Mouse (Mus musculus) urinary bladder, adult 18-20 months (tissue): ENCODE data around the gene Tuba4a.

Experiments used
- DNase-seq, 2 experiments: peaks; one replicate each; pipeline ENCODE4 v3.0.0; 2022; ENCODE audit warnings: low spot score in 2 of 2, mixed read lengths in 2 of 2

Tuba4a gene

GRCm38 (mm10) chr1:75212542-75212941 lies 7.1 kb downstream of the Tuba4a start:
- no peak for DNase-seq

DNA sequence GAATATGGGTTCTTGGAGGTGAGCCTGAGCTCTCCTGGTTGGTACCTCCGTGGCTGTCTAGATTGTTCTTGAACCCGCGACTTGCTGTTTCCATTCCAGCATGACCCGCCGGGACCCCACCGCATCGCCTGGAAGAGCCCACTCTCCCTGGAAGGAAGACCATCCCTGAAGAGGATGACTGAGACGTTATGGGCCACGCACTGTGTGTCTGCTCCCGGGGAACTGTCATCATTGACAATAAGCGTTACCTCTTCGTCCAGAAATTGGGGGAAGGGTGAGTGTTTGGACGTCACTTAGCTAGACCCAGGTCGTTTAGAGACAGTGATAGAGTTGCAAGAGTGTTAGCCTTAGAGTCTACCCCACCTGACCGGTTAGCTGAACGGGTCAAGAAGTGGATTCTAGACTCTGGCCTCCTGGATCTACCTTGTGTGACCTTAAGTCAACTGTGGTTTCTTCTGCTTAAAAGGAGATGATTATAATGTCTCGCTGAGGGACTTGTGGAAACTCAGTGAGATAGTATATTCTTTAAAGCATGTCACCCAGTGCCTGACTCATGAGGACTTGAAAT lies 8.4 kb downstream of the Tuba4a start:
- DNase-seq: no peak

GRCm38 (mm10) chr1:75210136-75211087 lies 9.3 kb downstream of the Tuba4a start, which contains the start of the genes Glb1l and Stk16:
Glb1l (minus strand) TSS chr1:75210813.
Stk16 (plus strand) TSS chr1:75210838.
- DNase-seq: peak; percentile 92 to 96

DNA sequence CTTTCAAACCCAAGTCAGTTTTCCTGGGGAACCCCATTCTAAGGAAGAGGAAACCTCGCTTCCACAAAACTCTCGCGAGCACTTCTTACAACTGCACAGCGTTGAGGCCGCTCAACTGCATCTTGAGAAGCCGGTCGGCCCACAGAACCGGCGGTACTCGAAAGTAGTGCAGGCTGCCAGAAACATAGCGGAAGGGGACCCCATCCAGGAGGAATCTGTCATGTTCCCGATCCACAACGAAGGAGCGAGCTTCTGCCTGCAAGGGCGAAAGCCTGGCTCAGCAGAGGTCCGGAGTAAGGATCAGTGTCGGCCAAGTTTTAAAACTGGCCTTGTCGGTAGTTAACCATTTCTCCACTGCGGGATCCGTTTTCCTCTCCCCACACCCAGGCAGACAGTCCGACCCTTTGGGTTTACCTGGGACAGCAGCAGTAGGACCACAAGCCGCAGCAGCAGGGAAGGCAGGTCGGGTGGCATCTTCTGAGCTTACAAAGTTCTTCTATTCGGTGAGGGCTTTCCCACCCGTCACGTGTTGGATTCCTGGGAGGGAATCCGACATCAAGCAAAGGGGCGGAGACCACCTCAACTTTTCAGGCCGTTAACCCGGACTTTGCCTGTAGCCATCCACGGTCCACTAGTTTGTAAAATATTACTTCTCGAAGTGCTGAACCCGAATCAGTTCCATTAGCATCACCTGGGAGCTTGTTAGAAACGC lies 10.5 kb downstream of the Tuba4a start:
- no peak for DNase-seq

GRCm38 (mm10) chr1:75201236-75201635 lies 18.4 kb downstream of the Tuba4a start:
- no peak for DNase-seq

- peak in 1 of 2 experiments; percentile 33 for DNase-seq
Measured at GRCm38 (mm10) chr1:75192452-75192851, 27.2 kb downstream of the Tuba4a start.

- DNase-seq: peak; percentile 86 to 96
Measured at GRCm38 (mm10) chr1:75191622-75192402, 27.9 kb downstream of the Tuba4a start, which contains the start of the genes Ankzf1 and Atg9a. Ankzf1 (plus strand) TSS chr1:75192151. Atg9a (minus strand) TSS chr1:75192196.

GRCm38 (mm10) chr1:75191258-75191621 lies 28.4 kb downstream of the Tuba4a start:
- no peak for DNase-seq

- DNase-seq: no peak
Measured at GRCm38 (mm10) chr1:75190577-75190976, 29.1 kb downstream of the Tuba4a start.

DNA sequence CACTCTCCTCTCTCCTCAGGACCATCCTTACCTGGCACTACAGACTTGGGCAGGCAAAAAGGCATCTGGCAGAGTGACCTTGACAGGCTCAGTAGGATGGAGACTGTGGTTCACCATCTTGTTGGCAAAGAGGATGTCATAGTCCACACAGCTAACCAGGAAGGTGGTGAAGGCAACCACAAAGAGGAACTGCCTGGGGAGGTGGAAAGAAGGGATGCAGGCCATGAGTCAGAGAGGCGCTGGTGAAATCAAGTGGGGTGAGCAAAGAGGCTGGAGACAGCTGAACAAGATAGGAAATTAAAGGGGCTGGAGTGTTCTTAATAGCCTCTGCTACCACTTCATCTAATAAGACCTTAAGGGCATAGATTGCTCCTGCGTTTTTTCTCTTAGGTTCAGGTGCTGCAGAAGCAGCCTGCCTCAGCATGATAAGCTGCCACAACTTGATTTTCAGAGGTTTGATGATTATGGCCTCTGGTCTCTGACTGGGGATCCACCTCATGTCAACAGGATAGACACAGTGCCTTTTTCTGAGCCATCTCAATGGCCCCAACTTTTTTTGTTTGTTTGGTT lies 31.7 kb downstream of the Tuba4a start:
- DNase-seq: no peak

DNA sequence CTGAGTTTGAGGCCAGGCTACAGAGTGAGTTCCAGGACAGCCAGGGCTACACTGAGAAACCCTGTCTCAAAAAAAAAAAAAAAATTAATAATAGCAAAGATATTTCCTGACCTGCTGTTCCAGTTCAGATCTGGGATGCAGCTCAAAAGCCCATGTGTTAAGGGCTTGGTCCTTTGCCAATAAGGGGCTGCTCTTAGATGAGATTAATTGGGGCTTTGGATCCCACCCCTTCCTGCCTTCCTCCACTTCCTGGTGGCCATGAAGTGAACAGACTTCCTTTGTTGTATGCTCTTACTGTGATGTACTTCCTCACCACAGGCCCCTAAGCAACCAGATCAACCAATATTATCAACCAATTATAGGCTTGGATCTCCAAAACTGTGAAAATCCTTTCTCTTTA lies 32.5 kb downstream of the Tuba4a start:
- DNase-seq: no peak

DNA sequence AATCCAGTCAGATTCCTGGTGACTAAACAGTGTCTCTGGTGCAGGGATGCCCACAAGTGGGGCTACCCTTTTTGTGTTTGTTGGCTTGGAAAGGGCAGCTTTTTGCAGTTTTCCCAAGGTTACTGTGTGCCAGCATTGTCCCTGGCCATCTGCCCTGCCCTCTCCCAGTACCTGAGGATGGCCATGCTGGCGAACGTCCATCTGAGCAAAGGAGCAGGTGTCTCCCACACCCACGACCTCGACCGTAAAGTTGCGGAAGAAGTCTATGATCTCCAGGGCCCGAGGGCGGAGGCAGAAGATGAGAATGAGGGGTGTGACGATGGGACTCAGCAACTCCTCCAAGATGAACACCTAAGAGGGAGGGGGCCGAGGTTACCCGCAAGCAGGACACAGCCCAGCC lies 34.2 kb downstream of the Tuba4a start:
- DNase-seq: no peak

DNA sequence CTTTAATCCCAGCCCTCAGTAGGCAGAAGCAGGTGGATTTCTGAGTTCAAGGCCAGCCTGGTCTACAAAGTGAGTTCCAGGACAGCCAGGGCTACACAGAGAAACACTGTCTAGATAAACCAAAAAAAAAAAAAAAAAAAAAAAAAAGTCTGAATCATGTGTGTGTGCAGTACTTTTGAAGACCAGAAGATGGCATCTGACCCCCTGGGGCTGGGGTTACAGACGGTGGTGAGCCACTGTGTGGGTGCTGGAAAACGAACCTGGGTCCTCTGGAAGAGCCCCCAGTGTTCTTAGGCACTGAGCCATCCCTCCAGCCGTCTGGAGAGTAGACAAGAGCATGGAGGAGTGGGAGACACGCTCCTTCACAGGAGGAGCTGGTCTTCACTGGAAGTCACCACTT lies 37.5 kb downstream of the Tuba4a start:
- no peak for DNase-seq

DNA sequence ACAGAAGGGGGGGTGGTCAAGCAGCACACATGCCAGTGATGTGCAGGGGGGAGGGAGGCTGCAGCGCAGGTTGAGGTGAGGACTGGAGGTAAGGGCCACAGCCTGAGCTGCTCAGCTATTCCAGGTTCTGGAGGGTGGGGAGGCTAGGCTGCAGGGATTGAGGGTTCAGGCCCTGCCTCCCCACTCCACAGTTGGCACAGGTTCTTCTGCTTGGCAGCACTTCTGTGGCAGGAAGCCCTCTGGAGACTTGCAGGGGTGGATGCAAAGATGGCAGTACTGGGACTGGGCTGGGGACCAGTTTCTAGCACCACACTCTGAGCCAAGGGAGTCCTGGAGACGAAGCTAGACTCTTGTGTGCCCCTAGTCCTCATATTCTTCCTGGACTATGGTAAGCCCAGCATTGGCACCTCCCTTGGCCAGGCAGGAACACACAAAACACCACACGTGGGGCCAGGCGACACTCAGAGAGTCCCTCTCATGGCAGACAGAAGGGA lies 38.2 kb downstream of the Tuba4a start:
- DNase-seq: no peak

DNA sequence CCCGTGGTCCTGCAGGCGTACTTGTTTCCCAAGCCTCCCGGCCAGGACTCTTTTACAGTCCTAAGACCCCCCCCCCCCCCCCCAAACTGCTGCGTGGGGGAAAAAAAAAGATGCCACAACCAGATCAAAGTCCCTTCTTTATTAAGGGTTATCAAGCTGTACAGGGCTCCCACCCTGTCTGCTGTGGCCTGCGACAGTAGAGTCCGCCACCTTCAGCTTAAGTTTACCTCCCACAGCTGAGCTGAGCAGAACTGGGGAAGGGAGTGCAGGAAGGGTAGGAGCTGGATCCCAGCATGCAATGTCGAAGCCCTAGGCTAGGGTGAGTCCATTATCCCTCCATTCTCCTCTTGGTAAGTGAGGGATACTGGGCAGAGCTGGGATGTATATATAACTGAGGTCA lies 38.9 kb downstream of the Tuba4a start:
- no peak for DNase-seq

GRCm38 (mm10) chr1:75180105-75180590 lies 39.5 kb downstream of the Tuba4a start, which contains the start of gene Abcb6:
Abcb6 (minus strand) TSS chr1:75180392.
- peak; percentile 74 to 75 for DNase-seq

DNA sequence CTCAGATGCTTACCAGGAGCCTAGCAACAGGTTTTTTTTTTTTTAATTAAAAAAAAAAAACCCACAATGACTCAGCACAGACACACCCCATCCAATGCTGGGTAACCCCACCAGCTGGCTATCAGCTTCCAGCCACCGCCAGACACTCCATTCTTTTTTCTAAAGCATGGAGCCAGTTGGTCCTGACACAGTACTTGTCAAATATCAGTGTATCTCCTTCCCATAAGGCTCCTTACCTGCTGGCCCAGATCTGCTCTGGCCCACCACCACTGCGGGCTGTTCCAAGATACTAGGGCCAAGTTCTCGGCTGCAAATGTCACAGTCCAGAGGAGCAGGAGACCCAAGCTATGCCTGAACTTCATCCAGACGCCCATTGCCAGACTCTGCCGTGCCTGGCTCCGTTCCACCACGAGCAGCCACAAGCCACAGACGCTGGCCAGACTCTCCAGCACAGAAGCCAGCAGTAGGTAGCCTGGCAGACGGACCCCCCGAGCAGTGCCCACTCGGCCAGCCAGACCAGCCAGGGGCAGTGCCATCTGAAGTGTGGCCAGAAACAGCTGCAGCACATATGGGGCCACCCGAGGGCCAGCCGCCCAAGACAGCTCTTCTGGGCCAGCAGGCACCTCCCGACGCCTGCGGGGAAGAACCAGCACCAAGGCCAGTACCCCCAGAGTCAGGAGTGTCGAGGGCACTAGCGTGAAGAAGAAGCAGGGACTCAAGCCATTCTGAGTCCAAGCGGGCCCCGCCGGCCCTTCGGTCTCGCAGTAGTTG lies 40.1 kb downstream of the Tuba4a start:
- DNase-seq: peak in 1 of 2 experiments; percentile 39

- DNase-seq: peak; percentile 97 to 100
Measured at GRCm38 (mm10) chr1:75168472-75169464, 50.9 kb downstream of the Tuba4a start, which contains the start of gene Zfand2b. Zfand2b (plus strand) TSS chr1:75168646.

DNA sequence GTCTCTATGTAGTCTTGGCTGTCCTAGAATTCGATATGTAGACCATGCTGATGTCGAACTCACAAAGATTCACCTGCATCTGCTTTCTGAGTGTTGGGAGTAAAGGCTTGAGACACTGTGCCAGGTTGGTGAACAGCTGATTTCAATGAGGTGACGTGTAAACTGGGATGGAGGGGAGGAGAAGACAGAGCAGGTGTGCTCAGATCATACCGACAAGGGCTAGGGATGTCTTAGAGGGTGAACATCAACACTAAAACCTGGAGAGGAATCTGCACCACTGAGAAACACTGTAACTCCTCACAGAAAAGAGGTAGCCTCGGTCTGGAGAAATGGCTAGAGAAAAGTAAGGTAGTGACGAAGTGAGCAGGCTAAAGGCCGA lies 51.6 kb downstream of the Tuba4a start:
- no peak for DNase-seq
